Mouse (Mus musculus): ENCODE results near the gene Id1.

Gene Id1

GRCm38 (mm10) chr2:152729636-152730020 lies 6.4 kb upstream of the Id1 start:
- ChIA-PET POLR2A (interaction anchor here in 3 of 4 experiments (0.6 to 24.6 kb wide), 24 partner anchors 7 to 1598 kb away, joined by 3 to 728 read pairs (median 4); partner anchors contain the start of genes Id1 (in 2 of the 3), Mcts2 (in 2 of the 3), Cox4i2 (in 1 of the 3) and Tpx2 (in 1 of the 3)), CTCF (interaction anchor here (0.6 to 1.6 kb wide), 7 partner anchors 12 to 114 kb away, joined by 3 to 17 read pairs (median 3); no protein-coding TSS in a partner anchor)

- ChIA-PET CTCF (interaction anchor here in 1 of 4 experiments (0.7 kb wide), 2 partner anchors 22 to 30 kb away, joined by 4 read pairs; no protein-coding TSS in a partner anchor), POLR2A (interaction anchor here in 3 of 4 experiments (0.7 to 24.6 kb wide), 8 partner anchors 7 to 104 kb away, joined by 3 to 728 read pairs (median 125); partner anchors contain the start of gene Cox4i2 (in 1 of the 3))
Measured at GRCm38 (mm10) chr2:152733201-152733600, 2.9 kb upstream of the Id1 start.

GRCm38 (mm10) chr2:152734501-152734900 lies 1.6 kb upstream of the Id1 start:
- CTCF ChIA-PET: interaction anchor here in 2 of 4 experiments (0.5 to 1.8 kb wide), 9 partner anchors 29 to 542 kb away, joined by 3 to 17 read pairs (median 3); no protein-coding TSS in a partner anchor
- POLR2A ChIA-PET: interaction anchor here (0.6 to 24.6 kb wide), 28 partner anchors 8 to 385 kb away, joined by 3 to 728 read pairs (median 4); partner anchors contain the start of genes Mcts2 (in 2 of the 4), Bcl2l1 (in 1 of the 4) and Cox4i2 (in 1 of the 4)

GRCm38 (mm10) chr2:152734984-152735383 lies 1.1 kb upstream of the Id1 start:
- CTCF ChIA-PET: interaction anchor here in 3 of 4 experiments (0.7 to 2.1 kb wide), 5 partner anchors 28 to 342 kb away, joined by 3 to 8 read pairs (median 4); no protein-coding TSS in a partner anchor
- POLR2A ChIA-PET: interaction anchor here (0.6 to 24.6 kb wide), 28 partner anchors 8 to 385 kb away, joined by 3 to 728 read pairs (median 7); partner anchors contain the start of genes Mcts2 (in 2 of the 4), Bcl2l1 (in 1 of the 4) and H13 (in 1 of the 4)

GRCm38 (mm10) chr2:152736748-152737147 lies 697 bp downstream of the Id1 start:
- CTCF ChIA-PET: interaction anchor here in 3 of 4 experiments (0.8 to 2.4 kb wide), 8 partner anchors 13 to 68 kb away, joined by 3 to 12 read pairs (median 4); partner anchors contain the start of gene H13 (in 1 of the 3)

GRCm38 (mm10) chr2:152737306-152738221 lies 1.5 kb downstream of the Id1 start:
- ChIA-PET CTCF (interaction anchor here in 3 of 4 experiments (0.7 to 2.4 kb wide), 9 partner anchors 29 to 69 kb away, joined by 3 to 12 read pairs (median 4); partner anchors contain the start of gene H13 (in 1 of the 3)), POLR2A (interaction anchor here (0.6 to 24.6 kb wide), 38 partner anchors 8 to 501 kb away, joined by 3 to 728 read pairs (median 5); partner anchors contain the start of genes Mcts2 (in 2 of the 4), Cox4i2 (in 1 of the 4) and H13 (in 1 of the 4))

More at GRCm38 (mm10) chr2:152736748-152737147, 697 bp downstream of the Id1 start:
- POLR2A ChIA-PET: interaction anchor here (0.5 to 24.6 kb wide), 52 partner anchors 10 to 875 kb away, joined by 3 to 728 read pairs (median 4); partner anchors contain the start of genes Cox4i2 (in 2 of the 4), Mcts2 (in 2 of the 4), H13 (in 1 of the 4) and Tpx2 (in 1 of the 4)

- ChIA-PET CTCF (interaction anchor here in 3 of 4 experiments (0.5 to 2.4 kb wide), 5 partner anchors 27 to 67 kb away, joined by 3 to 12 read pairs (median 3); no protein-coding TSS in a partner anchor), POLR2A (interaction anchor here in 3 of 4 experiments (0.9 to 24.6 kb wide), 17 partner anchors 9 to 93 kb away, joined by 3 to 728 read pairs (median 10); partner anchors contain the start of genes Bcl2l1 (in 1 of the 3) and Mcts2 (in 1 of the 3))
Measured at GRCm38 (mm10) chr2:152738341-152738740, 2.3 kb downstream of the Id1 start.

GRCm38 (mm10) chr2:152739031-152739841 lies 3.2 kb downstream of the Id1 start:
- ChIA-PET POLR2A (interaction anchor here (0.6 to 24.6 kb wide), 35 partner anchors 11 to 1999 kb away, joined by 3 to 728 read pairs (median 4); partner anchors contain the start of genes H13 (in 2 of the 4), Bcl2l1 (in 1 of the 4), Cox4i2 (in 1 of the 4) and Mcts2 (in 1 of the 4)), CTCF (interaction anchor here (0.5 to 1.9 kb wide), 20 partner anchors 26 to 1830 kb away, joined by 3 to 14 read pairs (median 4); no protein-coding TSS in a partner anchor)

GRCm38 (mm10) chr2:152739842-152740260 lies 3.8 kb downstream of the Id1 start:
- CTCF ChIA-PET: interaction anchor here (0.6 to 1.9 kb wide), 8 partner anchors 28 to 807 kb away, joined by 3 to 14 read pairs (median 5); no protein-coding TSS in a partner anchor
- POLR2A ChIA-PET: interaction anchor here (0.6 to 24.6 kb wide), 30 partner anchors 11 to 1999 kb away, joined by 3 to 728 read pairs (median 4); partner anchors contain the start of genes H13 (in 2 of the 4), Bcl2l1 (in 1 of the 4) and Cox4i2 (in 1 of the 4)

GRCm38 (mm10) chr2:152740490-152740889 lies 4.4 kb downstream of the Id1 start:
- POLR2A ChIA-PET: interaction anchor here (0.7 to 24.6 kb wide), 16 partner anchors 13 to 122 kb away, joined by 3 to 728 read pairs (median 9); partner anchors contain the start of gene Cox4i2 (in 1 of the 4)
- CTCF ChIA-PET: interaction anchor here in 3 of 4 experiments (0.6 to 4.4 kb wide), 5 partner anchors 10 to 47 kb away, joined by 3 to 53 read pairs (median 10); no protein-coding TSS in a partner anchor

GRCm38 (mm10) chr2:152741153-152742041 lies 5.3 kb downstream of the Id1 start:
- POLR2A ChIA-PET: interaction anchor here in 3 of 4 experiments (0.7 to 24.6 kb wide), 40 partner anchors 10 to 121 kb away, joined by 3 to 728 read pairs (median 4); partner anchors contain the start of genes Mcts2 (in 2 of the 3), H13 (in 1 of the 3) and Tpx2 (in 1 of the 3)
- CTCF ChIA-PET: interaction anchor here (0.5 to 4.4 kb wide), 31 partner anchors 9 to 263 kb away, joined by 3 to 53 read pairs (median 5); partner anchors contain the start of gene H13 (in 2 of the 4)

GRCm38 (mm10) chr2:152742435-152742834 lies 6.4 kb downstream of the Id1 start:
- ChIA-PET POLR2A (interaction anchor here in 3 of 4 experiments (0.6 to 24.6 kb wide), 39 partner anchors 9 to 499 kb away, joined by 3 to 728 read pairs (median 5); partner anchors contain the start of genes H13 (in 1 of the 3), Mcts2 (in 1 of the 3) and Tpx2 (in 1 of the 3)), CTCF (interaction anchor here (0.5 to 4.4 kb wide), 38 partner anchors 13 to 515 kb away, joined by 3 to 53 read pairs (median 5); partner anchors contain the start of genes H13 (in 2 of the 4) and Trib3 (in 1 of the 4))

- ChIA-PET POLR2A (interaction anchor here (0.5 to 1.6 kb wide), 27 partner anchors 9 to 411 kb away, joined by 3 to 8 read pairs (median 3); partner anchors contain the start of genes H13 (in 1 of the 4) and Mcts2 (in 1 of the 4)), CTCF (interaction anchor here (0.5 to 1.6 kb wide), 11 partner anchors 10 to 85 kb away, joined by 3 to 12 read pairs (median 5); no protein-coding TSS in a partner anchor)
Measured at GRCm38 (mm10) chr2:152753944-152754711, 18.1 kb downstream of the Id1 start, which contains the start of gene Cox4i2. TSS of gene Cox4i2 (plus strand) at chr2:152754173.
